Mouse (Mus musculus) neural tube, embryonic 11.5 days (tissue): ENCODE data around the gene Gng4. TPM values are rescaled to one million over a fixed set of nuclear protein-coding genes. Genes with fewer than 3 reads are reported as not detected.

Source experiments
- ATAC-seq: fragments of 200-750 bp; cut with Nextera tagmentation; 2 replicates; pipeline ENCODE4 v1.8.0; 2017; ENCODE audit warnings: moderate number of reproducible peaks, mild to moderate bottlenecking, moderate TSS enrichment, moderate library complexity; ENCODE audit not compliant: insufficient read depth, low FRiP score, low TSS enrichment
- DNase-seq: peaks from one replicate; pipeline ENCODE4 v3.0.0-alpha.2; 2015; ENCODE audit warnings: low spot score
- H3K27ac ChIP-seq: fragments of 300-500 bp; sonication (generic); 2 replicates; pipeline ENCODE4 v1.5.1; 2014; ENCODE audit warnings: low read depth, mild to moderate bottlenecking, low read length
- H3K27me3 ChIP-seq: fragments of 300-500 bp; sonication (generic); 2 replicates; pipeline ENCODE4 v1.6.1; 2014; ENCODE audit warnings: mild to moderate bottlenecking, low read length, mixed read lengths; ENCODE audit not compliant: control insufficient read depth, insufficient read depth
- H3K36me3 ChIP-seq: fragments of 300-500 bp; sonication (generic); 2 replicates; pipeline ENCODE4 v1.6.1; 2014; ENCODE audit warnings: mild to moderate bottlenecking, low read length, moderate library complexity, mixed read lengths; ENCODE audit not compliant: control insufficient read depth, insufficient read depth
- H3K4me1 ChIP-seq: fragments of 300-500 bp; sonication (generic); 2 replicates; pipeline ENCODE4 v1.6.1; 2014; ENCODE audit warnings: low read length, mixed read lengths; ENCODE audit not compliant: control insufficient read depth, insufficient read depth
- H3K4me2 ChIP-seq: fragments of 300-500 bp; sonication (generic); 2 replicates; pipeline ENCODE4 v1.6.1; 2014; ENCODE audit warnings: low read depth, mild to moderate bottlenecking, moderate library complexity
- H3K4me3 ChIP-seq: fragments of 300-500 bp; sonication (generic); 2 replicates; pipeline ENCODE4 v1.5.1; 2014; ENCODE audit warnings: low read depth, low read length
- H3K9ac ChIP-seq: fragments of 300-500 bp; sonication (generic); 2 replicates; pipeline ENCODE4 v1.6.1; 2014; ENCODE audit warnings: mild to moderate bottlenecking, low read length
- H3K9me3 ChIP-seq: fragments of 300-500 bp; sonication (generic); 2 replicates; pipeline ENCODE4 v1.6.1; 2016; ENCODE audit warnings: low read length; ENCODE audit not compliant: control insufficient read depth
- WGBS: fragments of 180-500 bp; shearing (Covaris S2); extraction: QIAGEN DNeasy Blood & Tissue Kit; methylation state at CpG from one replicate; pipeline ENCODE4 v1.1.7; 2014; 5-methylcytosine and 5-hydroxymethylcytosine counted together
- polyA plus RNA-seq: library from polyadenylated mRNA; unstranded; fragments of >200 nt; fragmentation: Nextera tagmentation; extraction: Ambion mirVana; gene quantifications from 2 replicates; pipeline ENCODE4 v1.2.1, GENCODE M21; 2014

Gng4 gene
- polyA plus RNA-seq, 1 experiment from 2014 or later, result 3.2 TPM

DNA sequence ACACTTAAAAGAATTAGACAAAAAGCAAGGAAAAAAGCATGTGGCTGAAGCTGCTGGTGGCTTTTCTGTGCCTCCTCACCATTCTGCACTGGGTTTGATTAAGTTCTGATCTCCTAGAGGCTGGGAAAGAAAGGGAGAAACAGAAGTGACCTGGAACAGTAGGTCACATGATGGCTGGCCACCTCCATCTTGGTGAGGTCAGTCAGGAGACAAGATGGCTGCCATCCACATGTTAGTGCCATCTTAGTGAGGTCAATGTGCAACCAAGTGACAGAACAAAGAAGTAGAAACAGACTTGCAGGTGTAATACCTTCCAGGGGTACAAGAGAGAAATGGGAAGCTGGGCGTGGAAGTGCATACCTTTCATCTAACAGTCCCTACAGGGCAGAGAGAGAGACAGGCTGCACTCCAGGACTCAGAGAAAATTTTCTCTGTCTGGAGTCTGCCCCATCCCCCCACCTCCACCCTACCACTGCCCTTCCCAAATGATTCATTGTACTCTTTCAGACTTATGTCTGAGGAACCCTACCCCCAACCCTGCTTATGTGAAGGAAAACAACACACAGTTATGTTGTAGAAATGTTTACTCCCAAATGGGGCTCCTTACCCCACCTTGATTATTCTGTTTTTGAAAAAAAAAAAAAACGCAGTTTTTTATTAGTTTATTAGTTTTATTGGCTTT is 83.4 kb downstream of the Gng4 start:
- Histone ChIP-seq H3K27me3 (no peaks in the 10 kb centered on the region), H3K4me1 (no peaks in the 10 kb centered on the region), H3K4me2 (no peak overlapping the region), H3K9ac (no peak overlapping the region), H3K9me3 (no peaks in the 10 kb centered on the region), H3K4me3 (no peak overlapping the region), H3K36me3 (no peaks in the 10 kb centered on the region), H3K27ac (no peak overlapping the region)
- ATAC-seq (peak; percentile 58), DNase-seq (peak; percentile 17)
- WGBS, result 88% methylated on average over 2 of the region's 2 CpGs

DNA sequence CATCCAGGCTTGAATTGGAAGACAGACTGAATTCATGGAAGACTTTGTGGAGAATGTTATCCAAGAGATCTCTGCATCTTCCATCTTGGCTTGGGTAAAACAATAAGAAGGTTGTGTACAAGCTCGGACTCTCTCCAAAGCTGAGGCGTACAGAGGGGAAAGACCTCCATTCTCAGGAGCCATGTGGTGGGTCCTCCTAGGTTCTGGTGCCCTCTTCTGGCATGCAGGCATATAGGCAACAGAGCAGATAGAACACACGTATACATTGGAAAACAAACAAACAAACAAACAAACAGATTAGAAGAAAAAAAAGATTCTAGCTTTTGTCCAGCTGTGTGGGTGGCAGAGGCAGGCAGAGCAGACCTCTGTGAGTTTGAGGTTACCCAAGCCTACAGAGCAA is 84.1 kb downstream of the Gng4 start:
- Histone ChIP-seq H3K4me1 (no peaks in the 10 kb centered on the region), H3K36me3 (no peaks in the 10 kb centered on the region), H3K9ac (no peak overlapping the region), H3K4me2 (no peak overlapping the region), H3K9me3 (no peaks in the 10 kb centered on the region), H3K27ac (no peak overlapping the region), H3K4me3 (no peak overlapping the region), H3K27me3 (no peaks in the 10 kb centered on the region)
- 38% methylated on average over 3 of the region's 3 CpGs for WGBS
- peak; percentile 75; the same call in 1 of the 2 replicates for ATAC-seq
- peak; percentile 33 for DNase-seq

Other genes with a start within 250 kb of the Gng4 start
- gene Lyst, start 193.7 kb upstream of the Gng4 start, polyA plus RNA-seq, result 2.6 TPM in 2 replicates
- gene B3galnt2, start 170.4 kb downstream of the Gng4 start, polyA plus RNA-seq, result 38.0 and 38.1 TPM in 2 replicates